Mouse (Mus musculus) monocyte, adult 5-6 weeks (primary cell): Measurements from ENCODE around the gene Rpp25. TPM values are rescaled to one million over a fixed set of nuclear protein-coding genes. Genes with fewer than 3 reads are reported as not detected.

Experiments
- ATAC-seq: fragments of 153-309, 156-312 bp; replicated peaks from 2 replicates; pipeline ENCODE4 v1.8.0; 2017; ENCODE audit warnings: mild to moderate bottlenecking; ENCODE audit not compliant: low TSS enrichment, insufficient number of reproducible peaks, severe bottlenecking, poor library complexity, low FRiP score
- total RNA-seq: library from RNA; stranded (forward); fragments of 200-1000, 200-491, 200-594 nt; gene quantifications from 3 replicates; pipeline ENCODE4 v1.2.3, GENCODE M21; 2017

Gene Rpp25
- not detected in 3 replicates for total RNA-seq

GRCm38 (mm10) chr9:57503622-57504380 lies at the start of gene Rpp25:
TSS of gene Rpp25 (plus strand) at chr9:57504026.
- no peak for ATAC-seq

GRCm38 (mm10) chr9:57459707-57460106 lies 44.1 kb upstream of the Rpp25 start:
- ATAC-seq, result no peak

GRCm38 (mm10) chr9:57462866-57463265 lies 41.0 kb upstream of the Rpp25 start:
- no peak for ATAC-seq

- ATAC-seq, result no peak
Measured at GRCm38 (mm10) chr9:57466101-57466500, 37.7 kb upstream of the Rpp25 start.

GRCm38 (mm10) chr9:57467271-57467771 lies 36.5 kb upstream of the Rpp25 start:
- no peak for ATAC-seq

GRCm38 (mm10) chr9:57467896-57468549 lies 35.8 kb upstream of the Rpp25 start, which contains the start of gene Scamp5:
TSS of gene Scamp5 (minus strand) at chr9:57468060.
- ATAC-seq, result peak; percentile 55; the same call in 1 of the 2 replicates

GRCm38 (mm10) chr9:57468914-57469313 lies 34.9 kb upstream of the Rpp25 start:
- ATAC-seq, result no peak

GRCm38 (mm10) chr9:57485774-57486173 lies 18.1 kb upstream of the Rpp25 start:
- peak; percentile 63; the same call in 1 of the 2 replicates for ATAC-seq

- no peak for ATAC-seq
Measured at GRCm38 (mm10) chr9:57487807-57488206, 16.0 kb upstream of the Rpp25 start.

- ATAC-seq, result no peak
Measured at GRCm38 (mm10) chr9:57493532-57493931, 10.3 kb upstream of the Rpp25 start.

GRCm38 (mm10) chr9:57494970-57495369 lies 8.9 kb upstream of the Rpp25 start:
- ATAC-seq, result no peak

- ATAC-seq, result no peak
Measured at GRCm38 (mm10) chr9:57497236-57497635, 6.6 kb upstream of the Rpp25 start.

GRCm38 (mm10) chr9:57498536-57498935 lies 5.3 kb upstream of the Rpp25 start:
- ATAC-seq, result no peak

- ATAC-seq, result no peak
Measured at GRCm38 (mm10) chr9:57501452-57501851, 2.4 kb upstream of the Rpp25 start.

GRCm38 (mm10) chr9:57501861-57502260 lies 2.0 kb upstream of the Rpp25 start:
- no peak for ATAC-seq

- ATAC-seq, result no peak
Measured at GRCm38 (mm10) chr9:57502911-57503621, 760 bp upstream of the Rpp25 start.

GRCm38 (mm10) chr9:57504381-57504700 lies 515 bp downstream of the Rpp25 start:
- no peak; the same call in 1 of the 2 replicates for ATAC-seq

- no peak for ATAC-seq
Measured at GRCm38 (mm10) chr9:57504891-57505290, 1.1 kb downstream of the Rpp25 start.

GRCm38 (mm10) chr9:57505700-57506099 lies 1.9 kb downstream of the Rpp25 start:
- ATAC-seq, result no peak
